Mouse (Mus musculus): ENCODE results near the gene Vmn1r167. TPM values are rescaled to one million over a fixed set of nuclear protein-coding genes. Genes with fewer than 3 reads are reported as not detected.
"Not testable (repeated sequence)": the region's sequence is repeated elsewhere in the genome, so short reads cannot be mapped to it uniquely, and the experiment has no call there.

The Vmn1r167 gene
- polyA plus RNA-seq (2016; fragmentation: Nextera tagmentation; extraction: Ambion mirVana) = not detected in 2 replicates

DNA sequence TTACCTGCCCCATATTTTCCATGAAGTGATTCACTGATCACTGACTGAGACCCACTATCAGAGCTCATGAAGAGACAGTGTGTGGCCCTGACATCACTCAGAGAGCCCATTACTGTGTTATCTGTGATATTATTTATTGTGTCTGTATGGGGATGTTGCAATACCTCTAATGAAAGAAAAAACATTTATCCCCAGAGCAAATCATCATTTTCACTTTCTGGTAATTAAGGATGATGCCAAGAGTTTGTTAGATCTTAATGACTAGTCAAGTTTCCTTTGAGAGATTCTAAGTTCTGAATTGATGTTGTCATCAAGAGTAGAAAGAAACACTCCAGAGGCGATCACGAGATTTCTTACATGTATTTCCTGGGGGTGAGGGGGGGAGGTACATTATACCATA lies at the start of gene Vmn1r167:
Gene Vmn1r167 (minus strand): TSS at position 101 of the 400 bp plus-strand sequence.
- ATAC-seq (ENCODE audit: low FRiP score); H3K9ac ChIP-seq; H3K4me3 ChIP-seq; H3K27ac ChIP-seq; H3K36me3 ChIP-seq; H3K27me3 ChIP-seq; H3K4me2 ChIP-seq (replicated peaks); H3K4me1 ChIP-seq; H3K9me3 ChIP-seq (replicated peaks): not testable (repeated sequence)
- 85% methylated on average over 2 of the region's 2 CpGs for WGBS

DNA sequence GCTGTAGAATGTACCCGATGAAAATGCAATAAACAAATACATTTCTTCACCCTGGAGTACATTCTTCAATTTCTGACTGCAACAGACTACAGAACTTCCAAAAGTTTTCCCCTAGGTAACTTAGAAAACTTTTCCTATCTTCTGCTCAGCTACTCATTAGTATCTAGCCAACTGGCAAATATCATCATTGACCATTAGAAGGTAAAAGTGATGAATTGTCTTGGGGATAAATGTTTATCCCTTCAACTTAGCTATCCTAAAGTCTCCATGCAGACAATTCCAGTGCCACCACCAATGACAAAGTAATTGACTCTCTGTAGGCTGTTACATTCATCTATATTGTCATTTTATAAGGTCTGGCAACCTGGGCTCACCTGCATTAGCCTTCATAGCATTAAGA lies 32.4 kb upstream of the Vmn1r167 start, which contains the start of gene Vmn1r168:
Gene Vmn1r168 (plus strand): TSS at position 301 of the 400 bp plus-strand sequence.
- H3K9ac ChIP-seq; H3K27me3 ChIP-seq; H3K27ac ChIP-seq; ATAC-seq (ENCODE audit: low FRiP score); H3K4me3 ChIP-seq; H3K4me1 ChIP-seq; H3K4me2 ChIP-seq (replicated peaks); H3K36me3 ChIP-seq: not testable (repeated sequence)
- WGBS = no CpG with 5 or more reads among the region's 1 CpGs
- H3K9me3 ChIP-seq (replicated peaks) = peaks cover 20% of the 10 kb centered on the region

DNA sequence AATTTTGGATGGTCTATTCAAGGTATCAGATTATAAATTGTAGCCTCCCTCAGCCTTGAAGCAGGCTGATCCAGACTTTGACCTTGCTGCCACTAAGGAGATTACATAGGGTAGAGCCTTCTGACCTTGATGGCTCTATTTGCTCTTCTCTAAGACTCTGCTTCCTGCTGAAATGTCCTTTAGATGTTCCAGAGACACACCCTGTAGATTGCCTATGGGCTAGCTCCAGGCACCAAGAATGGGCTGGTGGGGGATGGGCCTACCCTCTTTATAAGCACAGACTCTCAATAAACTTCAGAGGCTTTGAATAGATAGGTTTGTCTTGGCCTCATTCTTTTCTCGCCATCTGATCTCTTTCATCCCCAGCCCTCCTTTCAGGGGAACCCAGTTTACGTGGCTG lies 34.1 kb downstream of the Vmn1r167 start:
- H3K9me3 ChIP-seq (replicated peaks) = peaks cover 20% of the 10 kb centered on the region
- not testable (repeated sequence) for H3K4me3 ChIP-seq; H3K9ac ChIP-seq; ATAC-seq (ENCODE audit: low FRiP score); H3K27me3 ChIP-seq; H3K4me2 ChIP-seq (replicated peaks); H3K27ac ChIP-seq; H3K4me1 ChIP-seq; H3K36me3 ChIP-seq
- WGBS = 63% methylated on average over 2 of the region's 2 CpGs

DNA sequence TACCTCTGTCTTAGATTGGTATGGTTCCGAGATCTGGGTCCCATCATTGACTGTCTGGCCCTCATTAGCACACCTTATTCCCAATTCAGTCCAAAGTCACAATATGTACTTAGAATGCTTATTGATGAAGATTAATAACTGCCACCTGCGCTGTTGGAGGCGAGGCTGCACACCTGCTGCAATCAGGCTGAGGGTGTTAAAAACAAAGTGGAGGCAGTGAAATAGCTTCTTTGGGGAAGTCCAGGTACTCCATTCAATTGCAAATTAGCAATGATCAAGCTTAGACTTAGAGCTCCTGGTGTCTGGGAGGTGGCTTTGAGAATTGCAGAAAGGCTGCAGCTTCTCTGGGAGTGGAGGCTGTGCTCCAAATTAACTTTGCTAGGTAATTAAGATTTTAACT lies 36.2 kb downstream of the Vmn1r167 start:
- peaks cover 23% of the 10 kb centered on the region for H3K9me3 ChIP-seq (replicated peaks)
- H3K36me3 ChIP-seq; H3K4me3 ChIP-seq; H3K27ac ChIP-seq; H3K4me2 ChIP-seq (replicated peaks); H3K9ac ChIP-seq; H3K4me1 ChIP-seq; ATAC-seq (ENCODE audit: low FRiP score); H3K27me3 ChIP-seq: not testable (repeated sequence)
- 73% methylated on average over 3 of the region's 3 CpGs for WGBS

DNA sequence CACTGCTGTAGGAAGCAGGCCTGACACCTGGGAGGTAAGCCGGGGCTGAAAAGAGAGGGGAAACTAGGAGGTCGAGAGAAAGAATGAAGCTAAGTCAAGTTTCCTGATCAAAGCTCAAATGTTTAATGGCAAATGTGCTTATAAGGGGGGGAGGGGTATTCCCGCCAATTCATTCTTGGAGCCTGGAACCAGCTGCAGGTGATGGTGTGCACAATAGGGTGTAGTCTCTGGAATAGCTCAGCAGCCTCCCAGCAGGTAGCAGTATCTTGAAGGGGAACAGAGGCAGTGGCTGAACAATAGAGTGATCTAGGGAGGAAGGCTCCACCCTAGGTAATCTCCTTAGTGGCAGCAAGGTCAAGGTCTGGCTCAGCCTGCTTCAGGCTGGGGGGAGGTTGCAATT lies 36.8 kb downstream of the Vmn1r167 start:
- not testable (repeated sequence) for ATAC-seq (ENCODE audit: low FRiP score); H3K9ac ChIP-seq; H3K27ac ChIP-seq; H3K4me1 ChIP-seq; H3K4me2 ChIP-seq (replicated peaks); H3K36me3 ChIP-seq; H3K4me3 ChIP-seq; H3K27me3 ChIP-seq
- 73% methylated on average over 3 of the region's 3 CpGs for WGBS
- peaks cover 25% of the 10 kb centered on the region for H3K9me3 ChIP-seq (replicated peaks)

Other genes with a start within 250 kb of the Vmn1r167 start
- gene Gm6902, start 228.3 kb downstream of the Vmn1r167 start, polyA plus RNA-seq (2016; fragmentation: Nextera tagmentation; extraction: Ambion mirVana) = not detected in 2 replicates
- gene Nlrp4e, start 206.0 kb downstream of the Vmn1r167 start, polyA plus RNA-seq (2016; fragmentation: Nextera tagmentation; extraction: Ambion mirVana) = not detected in 2 replicates
- gene Nlrp5, start 121.3 kb downstream of the Vmn1r167 start, polyA plus RNA-seq (2016; fragmentation: Nextera tagmentation; extraction: Ambion mirVana) = 0.07 TPM in 1 of 2 replicates, not detected in the other
- not detected in 2 replicates for gene Vmn1r168, start 32.5 kb upstream of the Vmn1r167 start, polyA plus RNA-seq (2016; fragmentation: Nextera tagmentation; extraction: Ambion mirVana)
- gene Vmn1r169, start 68.3 kb upstream of the Vmn1r167 start, polyA plus RNA-seq (2016; fragmentation: Nextera tagmentation; extraction: Ambion mirVana) = not detected in 2 replicates
- not detected in 2 replicates for gene Vmn1r170, start 99.0 kb upstream of the Vmn1r167 start, polyA plus RNA-seq (2016; fragmentation: Nextera tagmentation; extraction: Ambion mirVana)
- gene Vmn1r171, start 123.5 kb upstream of the Vmn1r167 start, polyA plus RNA-seq (2016; fragmentation: Nextera tagmentation; extraction: Ambion mirVana) = not detected in 2 replicates
- gene Vmn1r172, start 151.1 kb upstream of the Vmn1r167 start, polyA plus RNA-seq (2016; fragmentation: Nextera tagmentation; extraction: Ambion mirVana) = not detected in 2 replicates
- not detected in 2 replicates for gene Vmn1r173, start 193.5 kb upstream of the Vmn1r167 start, polyA plus RNA-seq (2016; fragmentation: Nextera tagmentation; extraction: Ambion mirVana)
- not detected in 2 replicates for gene Vmn1r174, start 245.1 kb upstream of the Vmn1r167 start, polyA plus RNA-seq (2016; fragmentation: Nextera tagmentation; extraction: Ambion mirVana)

Data from hindbrain, embryonic 12.5 days (tissue).